Mouse (Mus musculus) gastrocnemius, adult 2 months (tissue): ENCODE measurements at regions not wholly inside any gene's neighbourhood (a gene's known extent, or its start where the extent isn't known, plus 50 kb on each side); places are given as distances from the start of the nearest gene placed in this dataset.
"Not testable (repeated sequence)": the region's sequence is repeated elsewhere in the genome, so short reads cannot be mapped to it uniquely, and the experiment has no call there.

Source experiments
- DNase-seq: peaks from one replicate; pipeline ENCODE4 v3.0.0; 2022
- H3K27ac ChIP-seq: fragments of 200-600 bp; 2 replicates; pipeline ENCODE4 v1.8.1; 2022; ENCODE audit warnings: mild to moderate bottlenecking
- H3K4me3 ChIP-seq: fragments of 200-600 bp; 2 replicates; pipeline ENCODE4 v1.8.1; 2022; ENCODE audit warnings: mild to moderate bottlenecking, moderate library complexity
- CTCF ChIP-seq: fragments of 200-600 bp; IDR thresholded peaks from 2 replicates; pipeline ENCODE4 v1.8.1; 2022; ENCODE audit warnings: antibody characterized with exemption, mild to moderate bottlenecking, moderate library complexity
- intact Hi-C: fragments of 180-260 bp; cut with DNase I; formaldehyde crosslinking; loops from one replicate; pipeline ENCODE4 v1.15.1; 2025

GRCm38 (mm10) chr7:106616932-106617331, 63.5 kb downstream of the Olfr693 start:
- H3K27ac ChIP-seq, DNase-seq, intact Hi-C loops: not testable (repeated sequence)
- peak overlapping the region; percentile 23; the same call in 1 of the 2 replicates for H3K4me3 ChIP-seq

- intact Hi-C loops: no loop called here
- no peak for DNase-seq
Observed at GRCm38 (mm10) chr7:106612723-106613122, 67.7 kb downstream of the Olfr693 start.

GRCm38 (mm10) chr7:106580424-106580823, 100.0 kb downstream of the Olfr693 start:
- intact Hi-C loops: no loop called here
- TF ChIP-seq CTCF: no peak
- no peak for DNase-seq
- Histone ChIP-seq H3K4me3 (no peak overlapping the region), H3K27ac (no peak overlapping the region)

More at GRCm38 (mm10) chr7:106612723-106613122, 67.7 kb downstream of the Olfr693 start:
- Histone ChIP-seq H3K27ac (no peak overlapping the region), H3K4me3 (no peak overlapping the region)
- no peak for TF ChIP-seq CTCF

GRCm38 (mm10) chr7:106568251-106568650, 112.1 kb downstream of the Olfr693 start:
- H3K27ac ChIP-seq, H3K4me3 ChIP-seq, intact Hi-C loops, DNase-seq: not testable (repeated sequence)

- Histone ChIP-seq H3K4me3 (peak overlapping the region; percentile 17; the same call in 1 of the 2 replicates), H3K27ac (no peak overlapping the region)
- TF ChIP-seq CTCF: no peak
- DNase-seq: no peak
- intact Hi-C loops: no loop called here
Observed at GRCm38 (mm10) chr7:106550881-106551575, 129.4 kb downstream of the Olfr693 start.

GRCm38 (mm10) chr7:106529433-106530102, 150.8 kb downstream of the Olfr693 start:
- H3K27ac ChIP-seq: peak overlapping the region; percentile 73

GRCm38 (mm10) chr7:106529023-106529422, 151.4 kb downstream of the Olfr693 start:
- intact Hi-C loops, DNase-seq: not testable (repeated sequence)
- peak overlapping the region; percentile 28 for H3K4me3 ChIP-seq
- peak overlapping the region; percentile 73 for H3K27ac ChIP-seq

More at GRCm38 (mm10) chr7:106529433-106530102, 150.8 kb downstream of the Olfr693 start:
- intact Hi-C loops, DNase-seq: not testable (repeated sequence)
- peak overlapping the region; percentile 28 for H3K4me3 ChIP-seq

- H3K27ac ChIP-seq: no peak overlapping the region
- H3K4me3 ChIP-seq: no peak overlapping the region
- intact Hi-C loops: no loop called here
- DNase-seq: no peak
- TF ChIP-seq CTCF: no peak
Observed at GRCm38 (mm10) chr7:106494851-106495250, 185.5 kb downstream of the Olfr693 start.
